Mouse (Mus musculus) myocyte (in vitro differentiated cells): Measurements from ENCODE around the gene Elp6.

Experiments
- CEBPB ChIP-seq: IDR thresholded peaks from 2 replicates; pipeline ENCODE4 v1.6.1; 2011; ENCODE audit warnings: mild to moderate bottlenecking, moderate library complexity; ENCODE audit not compliant: poor library complexity, insufficient read depth, severe bottlenecking
- MYOG ChIP-seq, 3 experiments: IDR thresholded peaks; one replicate each; pipeline ENCODE4 v1.6.1; 2011; ENCODE audit warnings: control low read depth in 2 of 3, low read depth in 2 of 3, mild to moderate bottlenecking in 2 of 3; ENCODE audit not compliant: insufficient read length in 2 of 3, control insufficient read depth in 1 of 3, insufficient read depth in 1 of 3
- POLR2AphosphoS2 ChIP-seq: IDR thresholded peaks from one replicate; pipeline ENCODE4 v1.6.1; 2011; ENCODE audit warnings: low read depth, control low read depth; ENCODE audit not compliant: insufficient read length

- TF ChIP-seq CEBPB (no peak), POLR2AphosphoS2 (no peak), MYOG (IDR thresholded peaks at IDR 0.05; ENCODE audit: control insufficient read depth in 1 of 3, insufficient read depth in 1 of 3, insufficient read length in 2 of 3, low read depth in 2 of 3) (no peak)
Observed at GRCm38 (mm10) chr9:110361299-110361698, 56.3 kb downstream of the Elp6 start.
